Mouse (Mus musculus): ENCODE results near the gene Dhrs11. TPM values are rescaled to one million over a fixed set of nuclear protein-coding genes. Genes with fewer than 3 reads are reported as not detected.
"Not testable (repeated sequence)": the region's sequence is repeated elsewhere in the genome, so short reads cannot be mapped to it uniquely, and the experiment has no call there.

The Dhrs11 gene
- 4.8 and 5.8 TPM in 2 replicates for polyA plus RNA-seq (2016; fragmentation: Nextera tagmentation; extraction: Ambion mirVana)

DNA sequence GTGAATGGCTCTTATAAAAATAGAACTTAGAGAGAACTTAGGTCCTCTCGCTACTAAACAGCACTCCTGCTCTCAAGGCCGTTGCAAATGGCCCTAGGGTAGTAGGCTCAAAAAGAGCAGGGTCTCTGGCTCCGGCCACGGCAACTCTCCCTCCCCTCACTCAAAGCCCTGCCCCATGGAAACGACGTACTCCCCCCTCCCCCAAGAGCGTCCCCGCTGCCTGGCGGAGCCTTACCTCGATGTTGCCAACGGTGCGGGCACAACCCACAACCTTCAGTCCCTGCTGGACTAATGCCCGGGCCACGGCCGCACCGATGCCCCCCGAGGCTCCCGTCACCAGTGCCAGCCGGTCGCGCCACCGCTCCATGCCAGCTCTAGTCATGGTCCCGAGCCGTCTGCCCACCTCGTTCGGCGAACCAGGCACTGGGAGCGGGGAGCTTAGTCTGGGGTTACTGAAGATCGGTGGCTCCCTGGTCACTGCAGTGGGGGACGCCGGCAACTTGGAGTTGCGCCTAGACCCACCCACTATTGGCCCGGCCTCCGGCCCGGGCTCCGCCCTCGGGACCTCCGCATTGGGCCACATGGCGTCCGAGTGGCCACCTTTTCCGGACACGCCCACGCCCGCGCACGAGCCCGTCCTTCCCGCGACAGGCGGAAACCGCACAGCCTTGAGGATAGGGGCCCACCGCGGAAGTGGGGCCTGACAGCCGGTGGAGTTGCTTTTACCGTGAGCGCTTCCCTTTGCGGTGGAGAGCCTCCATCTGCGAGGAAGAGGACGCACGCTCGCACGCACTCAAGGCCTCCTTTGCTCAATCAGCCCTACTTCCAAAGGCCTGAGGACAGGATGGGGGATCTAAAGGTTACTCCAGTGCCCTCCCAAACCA is at the start of gene Dhrs11:
Gene Dhrs11, minus strand, starts transcription at position 479 of the 884 bp plus-strand sequence.
- H3K9ac ChIP-seq = peak within 1 kb of the TSS; percentile 76
- H3K4me3 ChIP-seq (replicated peaks) = peak within 1 kb of the TSS; percentile 63
- peak within 1 kb of the TSS; percentile 38; the same call in 1 of the 2 replicates for H3K27ac ChIP-seq
- ATAC-seq (ENCODE audit: low FRiP score) = peak; percentile 93
- under 1% methylated on average over 62 of the region's 62 CpGs for WGBS
- no peaks in the 10 kb centered on the region for H3K27me3 ChIP-seq
- H3K4me1 ChIP-seq = peaks cover 16% of the 10 kb centered on the region
- no peaks in the 10 kb centered on the region for H3K9me3 ChIP-seq
- peaks cover 32% of the 10 kb centered on the region for H3K36me3 ChIP-seq (replicated peaks)
- peak within 1 kb of the TSS; percentile 94 for H3K4me2 ChIP-seq

DNA sequence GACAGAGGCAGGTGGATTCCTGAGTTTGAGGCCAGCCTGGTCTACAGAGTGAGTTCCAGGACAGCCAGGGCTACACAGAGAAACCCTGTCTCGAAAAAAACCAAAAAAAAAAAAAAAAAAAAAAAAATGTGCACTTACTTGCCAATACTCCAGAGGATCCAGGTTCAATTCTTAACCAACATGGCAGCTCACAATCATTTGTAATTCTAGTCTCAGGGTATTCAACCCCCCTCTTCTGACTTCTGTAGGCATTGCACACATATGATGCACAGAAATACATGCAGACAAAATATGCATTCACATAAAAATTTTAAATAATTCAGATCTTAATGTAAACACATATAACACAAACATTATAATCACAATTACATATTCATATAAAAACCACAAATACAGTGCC is 47.2 kb upstream of the Dhrs11 start:
- H3K27ac ChIP-seq; H3K9me3 ChIP-seq; ATAC-seq (ENCODE audit: low FRiP score); H3K9ac ChIP-seq; H3K4me3 ChIP-seq (replicated peaks); H3K36me3 ChIP-seq (replicated peaks); H3K27me3 ChIP-seq; H3K4me2 ChIP-seq: not testable (repeated sequence)
- H3K4me1 ChIP-seq = peaks cover 12% of the 10 kb centered on the region
- WGBS = 40% methylated on average over 1 of the region's 1 CpGs

DNA sequence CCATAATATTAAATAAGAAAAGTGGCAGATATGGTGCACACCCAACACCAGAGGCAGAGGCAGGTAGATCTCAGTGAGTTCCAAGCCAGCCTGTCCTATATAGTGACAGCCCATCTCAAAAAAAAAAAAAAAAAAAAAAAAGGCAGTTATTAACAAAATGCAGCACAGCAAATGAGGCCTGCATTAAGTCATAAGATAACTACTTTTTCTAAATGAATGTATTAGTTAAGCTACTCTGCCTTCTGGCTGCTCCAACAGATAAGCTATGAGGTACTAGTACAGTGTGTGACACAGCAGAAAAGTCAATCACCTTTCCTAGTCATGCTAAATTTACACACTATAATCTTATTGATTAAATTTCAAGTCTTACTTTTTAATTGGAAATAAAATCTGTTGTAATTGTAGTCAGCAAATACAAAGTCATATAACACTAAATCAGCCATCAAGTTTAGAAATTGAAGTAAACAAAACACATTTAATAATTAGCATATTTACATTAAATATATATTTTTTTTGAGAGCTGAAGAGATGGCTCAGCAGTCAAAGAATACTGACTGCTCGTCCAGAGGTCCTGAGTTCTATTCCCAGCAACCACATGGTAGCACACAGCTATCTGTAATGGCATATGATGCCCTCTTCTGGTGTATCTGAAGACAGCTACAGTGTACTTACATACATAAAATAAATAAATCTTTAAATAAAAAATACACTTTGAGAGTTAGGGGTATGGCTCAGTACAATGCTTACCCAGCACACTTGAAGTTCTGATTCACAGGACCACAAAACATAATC is 44.4 kb upstream of the Dhrs11 start:
- H3K9me3 ChIP-seq = no peaks in the 10 kb centered on the region
- 71% methylated on average over 1 of the region's 1 CpGs for WGBS

DNA sequence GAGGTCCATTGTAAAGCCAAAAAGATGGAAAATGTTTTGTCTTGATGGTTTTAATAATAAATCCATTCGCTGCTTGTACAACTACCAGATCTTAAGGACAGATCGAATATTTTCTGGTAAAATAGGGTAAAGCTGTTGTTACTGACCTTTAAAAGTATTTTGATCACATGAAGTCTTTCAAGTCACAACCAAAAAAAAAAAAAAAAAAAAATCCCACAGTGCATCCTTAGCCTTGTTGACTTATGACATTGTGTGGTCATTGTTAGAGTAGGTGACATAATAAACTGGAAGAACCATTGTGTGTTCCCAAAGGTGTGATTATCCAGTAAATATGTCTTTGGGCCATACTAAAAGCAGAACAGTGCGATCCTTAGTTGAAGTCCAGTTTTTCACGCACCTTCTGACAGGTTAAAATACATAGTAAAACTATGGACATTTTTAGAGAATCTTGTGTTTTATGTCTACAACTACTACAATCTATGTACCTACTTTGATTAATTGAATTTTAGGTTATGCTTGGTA is 42.8 kb upstream of the Dhrs11 start:
- Histone ChIP-seq H3K4me3 (replicated peaks) (peak overlapping the region; percentile 92), H3K27me3 (no peaks in the 10 kb centered on the region), H3K4me1 (peaks cover 13% of the 10 kb centered on the region), H3K27ac (peak overlapping the region; percentile 97), H3K36me3 (replicated peaks) (no peaks in the 10 kb centered on the region), H3K9ac (peak overlapping the region; percentile 93), H3K4me2 (peak overlapping the region; percentile 87), H3K9me3 (no peaks in the 10 kb centered on the region)
- 84% methylated on average over 4 of the region's 4 CpGs for WGBS
- no peak for ATAC-seq (ENCODE audit: low FRiP score)

More for the DNA sequence above, 44.4 kb upstream of the Dhrs11 start:
- Histone ChIP-seq H3K27ac (no peak overlapping the region), H3K4me2 (no peak overlapping the region), H3K9ac (no peak overlapping the region), H3K4me3 (replicated peaks) (no peak overlapping the region), H3K4me1 (peaks cover 6% of the 10 kb centered on the region), H3K36me3 (replicated peaks) (0 out of 2 replicates have a peak, but pooled peaks cover 3% of the 10 kb centered on the region), H3K27me3 (no peaks in the 10 kb centered on the region)
- ATAC-seq (ENCODE audit: low FRiP score) = no peak

DNA sequence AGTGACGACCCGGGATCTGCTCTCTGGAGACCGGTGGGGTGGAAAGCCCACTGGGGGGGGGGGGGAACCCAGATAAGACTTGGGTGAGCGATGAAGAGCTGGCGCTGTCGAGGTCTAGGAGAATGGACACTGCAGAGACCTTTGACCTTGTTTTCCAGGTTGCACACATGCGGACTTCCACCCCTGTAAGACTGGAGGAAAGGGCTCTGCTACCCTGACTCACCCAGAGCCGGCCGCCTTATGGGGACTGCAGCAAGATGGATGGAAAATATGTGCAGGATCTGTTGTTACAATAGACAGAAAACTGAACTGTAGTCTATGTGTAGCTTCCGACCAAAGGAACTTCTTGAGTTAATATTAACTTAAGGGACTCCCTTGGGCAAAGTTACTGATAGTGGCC is 42.3 kb upstream of the Dhrs11 start:
- H3K9ac ChIP-seq = peak overlapping the region; percentile 93
- peak overlapping the region; percentile 87 for H3K4me2 ChIP-seq
- peak; percentile 49 for ATAC-seq (ENCODE audit: low FRiP score)
- WGBS = under 1% methylated on average over 10 of the region's 10 CpGs
- H3K9me3 ChIP-seq = no peaks in the 10 kb centered on the region
- no peaks in the 10 kb centered on the region for H3K27me3 ChIP-seq
- peaks cover 13% of the 10 kb centered on the region for H3K4me1 ChIP-seq
- H3K27ac ChIP-seq = peak overlapping the region; percentile 97
- H3K36me3 ChIP-seq (replicated peaks) = no peaks in the 10 kb centered on the region
- peak overlapping the region; percentile 92 for H3K4me3 ChIP-seq (replicated peaks)

DNA sequence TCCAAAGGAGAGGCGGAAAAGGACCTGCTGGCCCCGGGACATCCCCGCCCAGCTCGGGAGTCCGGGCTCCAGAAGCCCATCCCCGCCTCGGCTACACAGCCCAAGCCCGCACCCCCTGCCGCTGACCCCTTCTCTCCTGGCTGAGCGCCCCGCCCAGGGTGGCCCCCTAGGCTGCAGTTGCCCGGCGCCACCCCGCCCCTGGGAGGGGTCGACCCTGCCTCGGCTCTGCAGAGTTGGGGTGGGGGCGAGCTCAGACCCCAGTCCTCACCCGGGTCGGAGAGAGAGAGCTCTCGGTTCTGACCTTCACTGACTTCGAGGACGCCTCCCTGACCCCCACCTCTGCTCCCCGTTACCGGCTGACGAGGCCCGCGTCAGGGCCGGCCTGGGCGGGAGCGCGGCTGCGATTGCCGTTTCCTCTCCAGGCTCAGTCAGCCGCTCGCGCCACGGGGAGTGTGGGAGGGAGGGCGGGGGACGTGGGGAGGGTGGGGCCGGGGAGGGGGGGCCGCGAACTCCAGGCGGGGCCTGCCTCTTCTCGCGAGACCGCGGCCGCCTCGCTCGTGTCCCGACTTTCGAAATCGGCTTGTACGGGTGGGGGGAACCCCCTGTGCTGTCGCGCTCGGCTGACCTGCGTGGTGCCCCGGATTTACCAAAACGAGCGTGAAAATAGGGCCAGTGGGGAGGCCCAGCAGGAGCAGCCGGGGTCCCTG is 41.7 kb upstream of the Dhrs11 start, which contains the start of gene Ggnbp2:
Gene Ggnbp2, minus strand, starts transcription at position 481 of the 707 bp plus-strand sequence.
- under 1% methylated on average over 58 of the region's 62 CpGs for WGBS

DNA sequence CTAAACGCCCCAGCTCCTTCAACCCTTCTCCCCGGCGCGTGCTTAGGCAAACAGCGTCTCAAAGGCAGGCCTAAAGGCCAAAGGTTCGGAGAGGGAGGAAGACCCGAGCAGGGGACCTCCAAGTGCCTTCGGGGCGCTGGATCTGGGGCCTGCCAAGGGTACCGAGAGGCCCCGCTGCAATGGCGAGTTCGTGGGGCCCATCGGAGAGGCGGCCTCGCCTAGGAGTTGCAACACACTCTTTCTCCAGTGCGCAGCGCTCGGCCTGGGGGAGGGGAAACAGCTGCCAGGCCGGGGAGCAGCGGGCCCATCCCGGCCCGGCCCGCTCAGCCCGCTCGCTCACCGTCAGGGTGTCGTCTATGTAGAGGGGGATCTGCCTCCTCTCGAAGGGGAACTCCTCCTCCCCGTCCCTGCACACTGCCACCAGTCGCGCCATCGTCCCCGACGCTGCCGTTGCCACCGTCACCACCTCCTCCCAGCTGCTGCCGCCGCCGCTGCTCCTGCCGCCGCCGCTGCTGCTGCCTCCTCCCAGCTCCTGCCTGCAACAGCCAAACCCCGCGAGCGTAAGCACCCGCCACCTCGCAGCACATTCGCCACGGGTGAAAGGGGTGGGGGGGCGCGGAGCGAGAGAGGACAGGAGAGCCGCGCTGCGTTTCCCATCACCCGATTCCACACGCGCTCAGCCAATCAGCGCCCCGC is 40.9 kb upstream of the Dhrs11 start:
- Histone ChIP-seq H3K9me3 (no peaks in the 10 kb centered on the region), H3K4me3 (replicated peaks) (peak overlapping the region; percentile 92), H3K9ac (peak overlapping the region; percentile 93), H3K36me3 (replicated peaks) (no peaks in the 10 kb centered on the region), H3K4me2 (peak overlapping the region; percentile 87), H3K4me1 (peaks cover 16% of the 10 kb centered on the region), H3K27ac (peak overlapping the region; percentile 97), H3K27me3 (no peaks in the 10 kb centered on the region)
- peak; percentile 90 for ATAC-seq (ENCODE audit: low FRiP score)
- WGBS = under 1% methylated on average over 59 of the region's 61 CpGs

More for the DNA sequence above, 41.7 kb upstream of the Dhrs11 start, which contains the start of gene Ggnbp2:
- H3K4me3 ChIP-seq (replicated peaks) = peak within 1 kb of the TSS; percentile 92
- peaks cover 13% of the 10 kb centered on the region for H3K4me1 ChIP-seq
- H3K27ac ChIP-seq = peak within 1 kb of the TSS; percentile 97
- peak; percentile 88 for ATAC-seq (ENCODE audit: low FRiP score)
- H3K9me3 ChIP-seq = no peaks in the 10 kb centered on the region
- no peaks in the 10 kb centered on the region for H3K36me3 ChIP-seq (replicated peaks)
- H3K27me3 ChIP-seq = no peaks in the 10 kb centered on the region
- H3K9ac ChIP-seq = peak within 1 kb of the TSS; percentile 93
- H3K4me2 ChIP-seq = peak within 1 kb of the TSS; percentile 87

DNA sequence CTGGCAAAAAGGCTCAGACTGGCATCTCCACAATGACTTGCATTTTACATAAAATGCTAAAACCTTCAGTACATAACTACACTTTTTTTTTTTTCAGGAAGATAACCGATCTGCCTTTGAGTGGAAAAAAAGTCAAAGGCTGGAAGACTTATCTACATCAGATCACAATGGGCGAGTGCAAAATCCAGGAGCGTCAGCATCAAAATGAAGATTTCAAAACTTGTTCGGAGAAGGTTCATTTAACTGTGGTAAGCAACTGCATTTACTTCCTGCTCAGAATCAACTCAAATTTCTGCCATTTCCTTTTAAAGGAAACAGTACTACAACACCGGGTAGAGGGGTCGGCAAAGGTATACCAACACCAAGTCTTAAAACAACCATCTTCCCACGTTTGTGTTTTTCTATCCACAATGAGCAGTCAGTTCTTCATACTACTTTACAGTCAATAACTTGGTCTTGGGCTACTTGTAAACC is 40.0 kb upstream of the Dhrs11 start:
- no peak for ATAC-seq (ENCODE audit: low FRiP score)
- Histone ChIP-seq H3K4me3 (replicated peaks) (peak overlapping the region; percentile 92), H3K9me3 (no peaks in the 10 kb centered on the region), H3K4me1 (peaks cover 16% of the 10 kb centered on the region), H3K9ac (peak overlapping the region; percentile 93), H3K27ac (peak overlapping the region; percentile 97; the same call in 1 of the 2 replicates), H3K4me2 (peak overlapping the region; percentile 87), H3K36me3 (replicated peaks) (no peaks in the 10 kb centered on the region; the same call in 1 of the 2 replicates), H3K27me3 (no peaks in the 10 kb centered on the region)
- 21% methylated on average over 7 of the region's 7 CpGs for WGBS

DNA sequence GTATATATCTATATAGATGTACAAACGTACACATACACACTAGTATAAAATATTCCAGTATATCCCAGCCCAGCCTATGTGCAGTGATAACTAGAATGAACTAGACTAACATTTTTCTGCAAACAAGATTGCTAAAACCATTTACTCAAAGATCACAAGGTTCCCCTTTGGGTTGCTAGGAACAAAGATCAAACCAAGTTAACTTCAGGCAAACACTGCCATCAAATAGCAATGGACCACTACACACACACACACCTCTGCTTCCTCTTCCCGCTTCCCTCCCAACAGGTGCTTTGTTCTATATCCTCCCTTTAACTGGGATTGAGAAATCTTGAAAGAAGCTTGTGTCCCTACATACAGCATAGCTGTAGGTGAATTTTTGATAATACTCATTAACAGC is 38.8 kb upstream of the Dhrs11 start:
- Histone ChIP-seq H3K27me3 (no peaks in the 10 kb centered on the region), H3K4me2 (0 out of 2 replicates have a peak overlapping the region, but pooled peaks have one; percentile 1), H3K4me1 (peaks cover 16% of the 10 kb centered on the region), H3K9ac (no peak overlapping the region; the same call in 1 of the 2 replicates), H3K27ac (no peak overlapping the region), H3K4me3 (replicated peaks) (no peak overlapping the region), H3K9me3 (no peaks in the 10 kb centered on the region), H3K36me3 (replicated peaks) (no peaks in the 10 kb centered on the region; the same call in 1 of the 2 replicates)
- ATAC-seq (ENCODE audit: low FRiP score) = no peak
- WGBS = 92% methylated on average over 2 of the region's 2 CpGs

DNA sequence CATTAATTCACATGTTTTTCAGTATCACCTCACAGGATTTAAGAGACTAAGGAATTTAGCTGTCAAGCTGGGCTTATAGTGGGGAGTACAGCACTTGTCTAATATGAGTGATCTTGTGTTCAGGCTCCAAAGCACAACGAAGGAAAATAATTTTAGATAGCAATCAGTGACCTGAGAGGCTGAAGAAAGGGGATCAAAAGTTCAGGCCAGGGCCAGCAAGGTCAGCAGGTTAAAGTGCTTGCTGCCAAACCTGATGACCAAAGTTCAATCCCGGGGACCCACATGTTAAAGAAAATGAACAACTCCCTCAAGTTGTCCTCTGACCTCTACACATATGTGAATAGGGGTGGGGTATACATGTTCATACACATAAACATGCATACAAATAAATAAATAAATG is 36.5 kb upstream of the Dhrs11 start:
- Histone ChIP-seq H3K36me3 (replicated peaks) (peaks cover 11% of the 10 kb centered on the region), H3K27me3 (no peaks in the 10 kb centered on the region), H3K4me1 (peaks cover 16% of the 10 kb centered on the region), H3K4me3 (replicated peaks) (no peak overlapping the region), H3K27ac (no peak overlapping the region), H3K4me2 (no peak overlapping the region), H3K9me3 (no peaks in the 10 kb centered on the region), H3K9ac (no peak overlapping the region)
- WGBS = 85% methylated on average over 2 of the region's 2 CpGs
- no peak for ATAC-seq (ENCODE audit: low FRiP score)

DNA sequence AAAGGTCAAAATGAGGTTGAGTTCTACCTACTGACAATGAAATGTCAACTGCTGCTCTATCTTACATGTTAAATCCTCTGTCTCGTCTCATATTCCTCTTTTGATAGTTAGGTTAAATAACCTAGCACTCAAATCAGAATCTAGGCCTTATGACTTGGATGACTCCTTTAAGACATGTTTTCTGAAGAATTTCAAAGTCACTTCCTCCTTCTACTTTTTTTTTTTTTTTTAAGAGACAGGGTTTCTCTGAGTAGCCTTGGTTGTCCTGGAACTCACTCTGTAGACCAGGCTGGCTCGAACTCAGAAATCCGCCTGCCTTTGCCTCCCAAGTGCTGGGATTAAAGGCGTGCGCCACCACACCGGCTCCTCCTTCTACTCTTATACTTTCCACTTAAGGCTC is 26.5 kb upstream of the Dhrs11 start:
- no peak for ATAC-seq (ENCODE audit: low FRiP score)
- Histone ChIP-seq H3K9me3 (no peaks in the 10 kb centered on the region), H3K27ac (no peak overlapping the region), H3K4me2 (no peak overlapping the region), H3K27me3 (no peaks in the 10 kb centered on the region), H3K4me3 (replicated peaks) (no peak overlapping the region), H3K36me3 (replicated peaks) (peaks cover 62% of the 10 kb centered on the region), H3K4me1 (no peaks in the 10 kb centered on the region), H3K9ac (no peak overlapping the region)
- WGBS = 95% methylated on average over 6 of the region's 6 CpGs

Data from forebrain, embryonic 12.5 days (tissue).